Mouse (Mus musculus) embryo, embryonic 11 days (tissue): ENCODE measurements at regions not wholly inside any gene's neighbourhood (a gene's known extent, or its start where the extent isn't known, plus 50 kb on each side); places are given as distances from the start of the nearest gene placed in this dataset.
A peak's percentile ranks its signal among the peaks of the same experiment; 100 is the strongest.

Source experiments
- DNase-seq: peaks from one replicate; pipeline ENCODE4 v3.0.0-alpha.2; 2015

- DNase-seq: no peak
These were observed 1379.7 kb downstream of the Gsdmc2 start for GRCm38 (mm10) chr15:62465026-62465839.

- no peak for DNase-seq
These were observed 1382.3 kb downstream of the Gsdmc2 start for GRCm38 (mm10) chr15:62462698-62463097.

- DNase-seq: no peak
These were observed 1383.5 kb downstream of the Gsdmc2 start for GRCm38 (mm10) chr15:62461398-62462051.

DNA sequence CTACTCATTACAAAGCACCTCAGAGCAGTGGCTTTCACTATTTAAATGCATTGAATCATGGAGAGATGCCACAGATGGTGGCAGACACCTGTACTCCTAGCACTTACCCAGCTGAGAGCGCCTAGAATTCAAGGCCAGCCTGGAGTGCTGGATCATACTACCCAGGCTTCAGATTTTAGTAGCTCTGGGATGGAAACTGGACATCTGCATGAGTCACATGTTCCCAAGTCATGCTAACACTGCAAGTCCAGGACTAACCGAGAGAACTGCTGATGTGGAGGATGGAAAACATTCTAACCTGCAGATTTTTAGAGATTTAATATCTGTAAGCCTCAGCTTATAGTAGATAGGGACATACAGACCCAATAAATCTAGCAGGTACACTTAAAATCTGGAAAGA, 1384.3 kb downstream of the Gsdmc2 start:
- DNase-seq: no peak

DNA sequence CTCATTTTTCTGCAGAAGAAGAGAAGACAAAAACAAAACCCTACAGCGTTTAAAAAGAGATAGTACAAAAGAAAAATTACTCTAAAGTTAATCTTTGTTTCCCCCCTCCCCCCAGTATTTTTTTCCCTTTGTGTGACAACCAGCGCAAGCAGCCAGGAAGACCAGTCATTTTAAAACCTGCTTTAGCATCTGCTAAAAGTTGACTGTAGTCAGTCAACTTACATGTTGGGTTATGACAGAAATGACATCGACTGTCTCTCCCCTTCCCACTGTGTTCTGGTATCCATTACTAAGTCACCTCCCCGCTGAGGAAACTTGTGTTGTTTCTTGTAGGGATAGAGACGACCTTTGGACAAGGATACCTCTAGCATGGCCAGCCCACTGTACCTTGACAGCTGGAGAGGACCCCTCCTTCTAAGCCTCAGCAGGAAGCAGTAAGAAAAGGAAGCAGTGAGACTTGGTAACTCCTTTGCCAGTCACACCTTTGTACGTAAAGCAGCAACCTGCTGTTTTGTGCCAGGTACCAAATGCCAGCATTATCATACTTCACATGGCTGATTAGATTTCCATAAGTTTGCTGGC, 1384.9 kb downstream of the Gsdmc2 start:
- DNase-seq: no peak

- DNase-seq: peak; percentile 31
These were observed 1387.0 kb downstream of the Gsdmc2 start for GRCm38 (mm10) chr15:62457990-62458389.

- no peak for DNase-seq
These were observed 1387.8 kb downstream of the Gsdmc2 start for GRCm38 (mm10) chr15:62457051-62457664.

DNA sequence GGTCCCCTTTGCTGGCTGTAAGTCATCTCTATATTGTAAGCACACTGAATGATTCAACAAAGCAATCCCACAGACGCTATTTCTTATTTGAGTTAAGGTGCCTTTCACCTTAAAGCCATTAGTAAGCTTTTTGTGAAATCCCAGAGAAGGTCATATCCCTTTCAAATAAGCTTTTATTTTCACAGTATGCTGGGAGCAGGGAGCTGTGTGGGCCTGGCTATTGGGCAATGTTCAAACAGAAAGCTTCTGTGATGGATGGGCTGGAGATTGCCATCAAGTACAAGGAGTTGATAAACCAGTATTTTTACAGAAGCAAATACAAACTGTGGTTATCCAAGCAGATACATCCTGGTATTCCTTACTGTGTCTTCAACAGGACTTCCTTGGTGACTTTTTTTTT, 1389.0 kb downstream of the Gsdmc2 start:
- no peak for DNase-seq

DNA sequence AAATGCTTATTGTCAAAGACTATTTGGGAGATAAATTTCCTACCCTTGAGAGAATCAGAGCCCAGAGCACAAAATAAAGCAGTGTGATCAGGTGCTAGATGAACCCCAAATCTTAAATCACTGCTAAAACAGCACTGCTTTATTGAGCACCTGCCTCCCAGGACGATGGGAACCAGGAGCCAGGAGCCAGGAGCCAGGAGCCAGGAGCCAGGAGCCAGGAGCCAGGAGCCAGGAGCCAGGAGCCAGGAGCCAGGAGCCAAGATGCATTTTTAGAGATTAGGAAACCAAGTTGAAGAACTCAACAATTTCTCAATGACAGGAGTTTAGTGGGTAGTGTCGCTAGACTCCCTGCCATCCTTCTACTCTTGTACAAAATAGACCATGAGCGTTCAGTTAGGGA, 1396.9 kb downstream of the Gsdmc2 start:
- no peak for DNase-seq

DNA sequence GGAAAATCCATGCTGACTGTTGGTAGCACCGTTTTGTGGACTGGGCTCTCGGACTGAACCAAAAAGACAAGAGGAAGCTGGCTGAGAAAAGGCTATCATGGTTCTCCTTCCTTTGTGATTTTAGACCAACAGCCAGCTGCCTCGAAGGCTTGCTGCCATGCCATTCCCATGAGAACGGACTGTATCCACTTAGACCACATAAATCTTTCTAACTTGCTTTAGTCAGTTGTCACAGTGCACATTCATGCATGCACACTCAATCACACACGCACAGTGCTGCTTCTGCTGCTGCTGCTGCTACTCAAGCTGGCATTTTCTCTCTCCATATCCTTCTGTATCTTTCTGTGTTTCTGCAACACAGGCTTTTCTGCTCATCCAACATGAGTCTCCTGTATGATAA, 1405.8 kb downstream of the Gsdmc2 start:
- DNase-seq: peak; percentile 38

DNA sequence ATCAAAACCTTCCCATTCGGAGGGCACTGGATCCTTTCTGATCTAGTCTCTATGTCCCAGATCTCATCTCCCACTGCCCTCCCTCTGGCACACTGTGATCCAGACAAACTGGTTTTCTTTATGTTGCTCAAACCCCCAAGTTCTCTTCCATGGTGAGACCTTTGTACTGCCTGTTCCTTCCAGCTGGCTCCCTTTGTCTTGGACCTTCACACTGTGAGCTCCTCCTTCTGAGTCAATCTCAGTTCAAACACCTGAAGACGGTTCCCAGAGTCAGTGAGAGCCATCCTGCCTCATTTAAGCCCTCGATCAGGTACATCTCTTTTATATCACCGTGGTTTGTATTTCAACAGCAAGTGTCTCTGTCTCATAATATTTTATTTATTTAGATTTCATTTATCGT, 1408.3 kb downstream of the Gsdmc2 start:
- DNase-seq: no peak

- DNase-seq: no peak
These were observed 1409.8 kb downstream of the Gsdmc2 start for GRCm38 (mm10) chr15:62435141-62435680.

GRCm38 (mm10) chr15:62432742-62433245, 1412.2 kb downstream of the Gsdmc2 start:
- no peak for DNase-seq

DNA sequence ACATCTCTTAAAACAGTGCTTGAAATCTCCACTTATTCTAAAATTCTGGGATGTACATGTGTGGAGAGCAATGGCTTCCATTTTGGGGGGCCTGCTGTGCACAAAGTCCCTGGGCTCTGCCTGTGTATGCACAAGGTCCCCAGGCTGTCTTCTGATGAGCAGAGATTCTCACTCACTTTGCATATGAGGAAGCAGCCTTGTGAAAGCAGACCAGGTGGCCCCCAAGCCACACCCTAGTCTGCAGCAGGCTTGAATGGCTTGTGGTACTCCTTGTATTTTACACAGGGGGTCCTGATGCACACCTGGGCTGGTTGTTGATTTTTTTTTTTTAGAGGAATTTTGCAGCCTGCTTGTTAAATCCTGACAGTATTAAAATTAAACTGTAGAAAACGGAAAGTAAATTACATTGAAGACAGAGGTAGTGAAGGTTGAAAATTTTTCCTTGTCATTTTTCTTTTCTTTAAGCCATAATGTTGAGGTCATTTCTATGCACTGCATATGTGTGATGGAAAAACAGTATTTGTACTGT, 1413.8 kb downstream of the Gsdmc2 start:
- DNase-seq: no peak

DNA sequence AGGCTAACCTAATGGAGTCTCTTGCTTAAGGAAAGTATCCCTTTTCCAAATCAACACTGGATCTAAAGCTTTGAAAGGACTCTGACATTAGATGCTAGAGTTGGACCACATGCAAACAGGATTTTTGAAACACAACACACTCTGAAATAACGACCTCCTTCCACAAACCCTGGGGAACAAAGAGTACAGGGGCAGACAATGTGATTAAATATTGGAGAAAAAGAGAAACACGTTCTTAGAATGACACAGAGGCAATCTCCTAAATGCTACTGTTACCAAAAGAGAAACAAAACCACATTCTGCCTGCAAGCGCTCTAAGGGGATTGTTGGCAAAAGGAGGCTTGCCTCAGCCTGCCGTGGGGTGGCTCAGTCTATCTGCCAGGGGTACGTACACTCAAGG, 1422.0 kb downstream of the Gsdmc2 start:
- DNase-seq: no peak

GRCm38 (mm10) chr15:62421073-62421851, 1423.7 kb downstream of the Gsdmc2 start:
- DNase-seq: no peak

DNA sequence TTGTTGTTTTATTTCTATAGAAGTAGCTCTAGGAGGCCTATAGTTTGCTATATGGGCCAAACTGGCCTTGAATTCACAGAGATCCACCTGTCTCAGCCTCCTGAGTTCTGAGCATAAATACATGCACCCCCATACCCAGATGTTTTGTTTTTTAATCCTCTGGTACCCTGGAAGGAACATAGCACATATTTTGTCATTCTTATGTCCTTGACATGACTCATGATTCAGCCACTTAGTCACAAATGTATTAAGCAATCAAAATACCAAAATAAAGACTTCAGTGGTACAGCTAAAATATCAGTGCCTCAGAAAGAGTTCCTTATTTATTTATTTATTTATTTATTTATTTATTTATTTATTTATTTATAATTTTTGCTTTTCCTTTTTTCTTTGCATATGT, 1428.3 kb downstream of the Gsdmc2 start:
- DNase-seq: no peak

DNA sequence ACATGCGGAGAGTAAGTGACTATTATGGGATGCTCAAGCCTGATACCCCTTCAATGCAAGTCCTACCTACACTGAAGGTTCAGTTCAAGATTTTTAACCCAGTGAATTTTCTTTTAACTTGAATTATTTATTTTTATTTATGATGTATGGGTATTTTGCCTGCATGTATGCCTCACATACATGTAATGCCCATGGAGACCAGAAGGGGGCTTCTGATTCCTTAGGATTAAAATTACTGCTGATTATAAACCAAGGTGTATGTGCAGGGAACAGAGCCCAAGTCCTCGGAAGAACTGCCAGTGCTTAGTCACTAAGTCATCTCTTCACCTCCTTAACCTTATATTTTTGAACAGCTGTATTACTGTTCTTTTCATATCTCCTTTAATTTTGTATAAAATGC, 1431.3 kb downstream of the Gsdmc2 start:
- DNase-seq: no peak

DNA sequence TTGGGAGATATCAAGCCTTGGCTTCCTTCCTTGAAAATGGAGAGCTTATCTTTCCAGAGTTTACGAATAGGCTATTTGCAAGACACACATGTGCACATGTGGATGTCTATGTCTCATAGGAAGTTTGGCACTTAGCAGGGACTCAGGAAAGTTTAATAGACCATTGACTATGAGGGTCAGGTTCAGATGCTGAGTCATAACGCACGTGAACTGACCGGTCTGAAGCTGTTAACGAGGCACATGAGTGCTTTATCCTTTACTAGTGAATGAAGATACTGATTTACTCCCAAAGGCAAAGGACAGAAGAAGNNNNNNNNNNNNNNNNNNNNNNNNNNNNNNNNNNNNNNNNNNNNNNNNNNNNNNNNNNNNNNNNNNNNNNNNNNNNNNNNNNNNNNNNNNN, 1442.8 kb downstream of the Gsdmc2 start:
- DNase-seq: no peak

DNA sequence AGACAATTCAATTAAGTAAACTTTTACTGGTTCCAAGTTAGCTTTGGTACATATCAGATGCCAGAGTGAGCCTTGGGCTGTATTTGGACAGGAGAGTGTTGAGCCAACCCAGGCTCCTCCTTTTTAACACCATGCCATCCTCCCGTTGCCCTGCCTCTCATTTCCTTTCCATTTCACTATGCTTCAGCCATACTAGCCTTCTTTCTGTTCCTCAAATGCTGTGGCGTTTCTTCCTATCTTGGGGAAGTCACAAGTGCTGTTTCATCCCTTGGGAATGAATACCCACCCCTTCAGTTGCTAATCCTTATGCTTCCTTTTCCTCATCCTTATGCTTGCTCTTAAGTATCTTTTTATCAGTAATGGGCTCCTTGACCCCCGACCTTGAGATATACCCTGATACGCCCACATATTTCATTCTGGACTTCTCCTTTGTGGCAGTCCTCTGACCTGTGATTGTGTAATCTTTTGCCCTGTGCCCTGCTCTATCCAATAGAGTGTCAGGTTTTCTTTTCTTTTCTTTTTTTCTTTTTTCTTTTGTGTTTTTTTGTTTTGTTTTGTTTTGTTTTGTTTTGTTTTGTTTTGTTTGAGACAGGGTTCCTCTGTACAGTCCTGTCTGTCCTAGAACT, 1443.9 kb downstream of the Gsdmc2 start:
- no peak for DNase-seq

DNA sequence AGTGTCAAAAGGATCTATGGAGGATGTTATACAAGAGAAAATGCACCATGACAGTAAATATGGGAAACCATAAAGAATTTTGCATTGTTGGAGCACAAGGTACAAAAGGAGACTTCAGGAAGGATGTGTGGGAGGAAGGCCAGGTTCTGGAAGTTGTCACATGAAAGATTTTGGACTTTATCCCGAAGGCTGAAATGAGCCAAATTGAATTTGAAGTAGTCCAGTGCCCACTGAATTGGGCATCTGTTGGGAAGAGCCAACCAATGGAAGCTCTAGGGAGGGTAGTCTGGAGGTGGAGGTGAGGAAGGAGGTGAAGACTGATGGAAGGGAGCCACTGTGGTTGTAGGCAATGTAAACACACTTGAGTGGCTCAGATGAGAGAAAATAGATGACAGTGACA, 1445.6 kb downstream of the Gsdmc2 start:
- no peak for DNase-seq

GRCm38 (mm10) chr15:62397009-62397408, 1448.0 kb downstream of the Gsdmc2 start:
- no peak for DNase-seq
